In the genomic region with DNA sequence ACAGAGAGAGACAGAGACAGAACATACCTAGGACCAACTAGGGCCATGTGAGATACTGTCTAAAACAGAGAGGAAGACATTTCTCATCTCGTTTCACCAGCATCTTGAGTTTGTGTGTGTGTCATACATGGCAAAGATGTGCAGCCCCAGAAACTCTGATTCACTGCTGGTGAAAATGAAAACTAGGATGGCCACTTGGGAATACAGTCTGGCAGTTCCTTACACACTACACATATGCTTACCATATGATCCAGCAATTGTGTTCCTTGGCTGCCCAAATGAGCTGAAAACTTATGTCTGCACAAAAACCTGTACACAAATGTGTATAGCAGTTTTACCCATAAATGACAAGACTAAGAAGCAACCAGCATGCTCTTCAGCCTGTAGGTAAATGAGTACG, we compare ENCODE assay signal across 14 mouse cellular contexts.
"Had no signal": no experiment of that assay in that cellular context is flagged by ENCODE, and none has a peak within 500 bp of the region (broad histone marks: within the 10 kb centered on the region; RNA-seq: fewer than 3 reads in every experiment).

No protein-coding gene starts in this region.

- H3K4me1 ChIP-seq: liver, embryonic 13.5 days; megakaryocyte, embryonic 14.5 days; midbrain, embryonic 15.5 days; neural tube, embryonic 12.5 days had no signal

- H3K27me3 ChIP-seq: liver, embryonic 13.5 days; lung, embryonic 15.5 days; megakaryocyte, embryonic 14.5 days; midbrain, embryonic 15.5 days; neural tube, embryonic 12.5 days; stomach, embryonic 15.5 days had no signal

- H3K36me3 ChIP-seq: lung, embryonic 15.5 days; midbrain, embryonic 15.5 days; neural tube, embryonic 12.5 days; stomach, embryonic 15.5 days had no signal

- H3K9me3 ChIP-seq: liver, embryonic 13.5 days; lung, embryonic 15.5 days; midbrain, embryonic 15.5 days; neural tube, embryonic 12.5 days; stomach, embryonic 15.5 days had no signal

- ATAC-seq: liver, postnatal 0 days; midbrain, embryonic 15.5 days had no signal

- H3K4me2 ChIP-seq: liver, embryonic 13.5 days; lung, embryonic 15.5 days; midbrain, embryonic 11.5 days; midbrain, embryonic 15.5 days; neural tube, embryonic 12.5 days; stomach, embryonic 15.5 days had no signal

- H3K4me3 ChIP-seq: left cerebral cortex, adult 2 months; liver, embryonic 13.5 days; lung, embryonic 15.5 days; megakaryocyte, embryonic 14.5 days; midbrain, embryonic 15.5 days; neural tube, embryonic 12.5 days; stomach, embryonic 15.5 days had no signal

- DNase-seq: kidney, postnatal 10 days; liver; liver, embryonic 13.5 days; liver, postnatal 0 days; lung, postnatal 14 days; right cerebral cortex, postnatal 14 days had no signal

- H3K9ac ChIP-seq: liver, embryonic 13.5 days; liver, postnatal 0 days; lung, embryonic 15.5 days; midbrain, embryonic 15.5 days; neural tube, embryonic 12.5 days; stomach, embryonic 15.5 days had no signal

- H3K27ac ChIP-seq: left cerebral cortex, adult 2 months; liver, embryonic 13.5 days; lung, embryonic 15.5 days; macrophage; midbrain, embryonic 15.5 days; neural tube, embryonic 12.5 days; stomach, embryonic 15.5 days had no signal
